Mouse (Mus musculus) thymus, postnatal 14 days (tissue): Measurements from ENCODE around the gene Itgae.

Source experiments
- DNase-seq: peaks from one replicate; pipeline ENCODE4 v3.0.0; 2021

Gene Itgae

GRCm38 (mm10) chr11:73094231-73094995, 4.0 kb downstream of the Itgae start:
- peak; percentile 44 for DNase-seq

- no peak for DNase-seq
Observed at GRCm38 (mm10) chr11:73098860-73099259, 8.5 kb downstream of the Itgae start.

- DNase-seq = no peak
Observed at GRCm38 (mm10) chr11:73099976-73100750, 9.8 kb downstream of the Itgae start.

- no peak for DNase-seq
Observed at GRCm38 (mm10) chr11:73101308-73101707, 10.9 kb downstream of the Itgae start.

- no peak for DNase-seq
Observed at GRCm38 (mm10) chr11:73105246-73105645, 14.9 kb downstream of the Itgae start.

- DNase-seq = peak; percentile 72
Observed at GRCm38 (mm10) chr11:73107358-73107757, 17.0 kb downstream of the Itgae start.

GRCm38 (mm10) chr11:73108195-73108897, 18.0 kb downstream of the Itgae start:
- peak; percentile 76 for DNase-seq

- DNase-seq = peak; percentile 48
Observed at GRCm38 (mm10) chr11:73108898-73109625, 18.7 kb downstream of the Itgae start.

- no peak for DNase-seq
Observed at GRCm38 (mm10) chr11:73109941-73110340, 19.6 kb downstream of the Itgae start.

GRCm38 (mm10) chr11:73111414-73111813, 21.0 kb downstream of the Itgae start:
- no peak for DNase-seq

GRCm38 (mm10) chr11:73126495-73126894, 36.1 kb downstream of the Itgae start:
- DNase-seq = no peak

- peak; percentile 68 for DNase-seq
Observed at GRCm38 (mm10) chr11:73131020-73131419, 40.6 kb downstream of the Itgae start.

GRCm38 (mm10) chr11:73132999-73133398, 42.6 kb downstream of the Itgae start:
- DNase-seq = no peak

GRCm38 (mm10) chr11:73134222-73134621, 43.8 kb downstream of the Itgae start:
- DNase-seq = no peak

GRCm38 (mm10) chr11:73136587-73136986, 46.2 kb downstream of the Itgae start:
- peak; percentile 19 for DNase-seq

- DNase-seq = peak; percentile 38
Observed at GRCm38 (mm10) chr11:73137116-73137515, 46.7 kb downstream of the Itgae start.

GRCm38 (mm10) chr11:73137591-73138501, 47.5 kb downstream of the Itgae start, which contains the start of gene Haspin:
TSS of gene Haspin (minus strand) at chr11:73138294.
- DNase-seq = peak; percentile 95

GRCm38 (mm10) chr11:73144261-73144681, 53.9 kb downstream of the Itgae start:
- DNase-seq = no peak

GRCm38 (mm10) chr11:73146026-73146974, 55.9 kb downstream of the Itgae start:
- DNase-seq = no peak

- DNase-seq = no peak
Observed at GRCm38 (mm10) chr11:73146975-73147365, 56.6 kb downstream of the Itgae start.
